Mouse (Mus musculus) lung, postnatal 0 days (tissue): ENCODE data around the gene 5730522E02Rik. TPM values are rescaled to one million over a fixed set of nuclear protein-coding genes. Genes with fewer than 3 reads are reported as not detected.

Experiments
- ATAC-seq: fragments of 200-750 bp; cut with Nextera tagmentation; 2 replicates; pipeline ENCODE4 v1.8.0; 2017; ENCODE audit warnings: moderate library complexity
- DNase-seq: peaks from one replicate; pipeline ENCODE4 v3.0.0-alpha.2; 2016; ENCODE audit warnings: low spot score
- H3K27ac ChIP-seq: fragments of 300-500 bp; sonication (generic); 2 replicates; pipeline ENCODE4 v1.5.1; 2014; ENCODE audit warnings: antibody characterized with exemption, mild to moderate bottlenecking, low read length, mixed read lengths
- H3K27me3 ChIP-seq: fragments of 300-500 bp; sonication (generic); replicated peaks from 2 replicates; pipeline ENCODE4 v1.6.1; 2014; ENCODE audit warnings: low read length, mixed read lengths; ENCODE audit not compliant: insufficient read depth
- H3K36me3 ChIP-seq: fragments of 300-500 bp; sonication (generic); 2 replicates; pipeline ENCODE4 v1.6.1; 2014; ENCODE audit warnings: low read length, mixed read lengths; ENCODE audit not compliant: insufficient read depth
- H3K4me1 ChIP-seq: fragments of 300-500 bp; sonication (generic); 2 replicates; pipeline ENCODE4 v1.6.1; 2014; ENCODE audit warnings: antibody characterized with exemption, low read depth, low read length, mixed read lengths; ENCODE audit not compliant: insufficient read depth
- H3K4me2 ChIP-seq: fragments of 300-500 bp; sonication (generic); replicated peaks from 2 replicates; pipeline ENCODE4 v1.6.1; 2014; ENCODE audit warnings: low read depth, mild to moderate bottlenecking, low read length, moderate library complexity, mixed read lengths
- H3K4me3 ChIP-seq: fragments of 300-500 bp; sonication (generic); 2 replicates; pipeline ENCODE4 v1.5.1; 2014; ENCODE audit warnings: low read depth, low read length
- H3K9ac ChIP-seq: fragments of 300-500 bp; sonication (generic); replicated peaks from 2 replicates; pipeline ENCODE4 v1.6.1; 2014; ENCODE audit warnings: low read depth, mild to moderate bottlenecking
- H3K9me3 ChIP-seq: fragments of 300-500 bp; sonication (generic); 2 replicates; pipeline ENCODE4 v1.6.1; 2016; ENCODE audit warnings: low read length, mixed read lengths
- CTCF ChIP-seq: IDR thresholded peaks from 2 replicates; pipeline ENCODE4 v1.5.1; 2016; ENCODE audit warnings: antibody characterized with exemption, mild to moderate bottlenecking
- EP300 ChIP-seq: IDR thresholded peaks from 2 replicates; pipeline ENCODE4 v1.6.1; 2016; ENCODE audit warnings: antibody characterized with exemption, mild to moderate bottlenecking, control low read depth
- WGBS: fragments of 180-500 bp; shearing (Covaris S2); extraction: QIAGEN DNeasy Blood & Tissue Kit; methylation state at CpG from one replicate; pipeline ENCODE4 v1.1.7; 2014; 5-methylcytosine and 5-hydroxymethylcytosine counted together
- polyA plus RNA-seq: library from polyadenylated mRNA; unstranded; fragments of >200 nt; fragmentation: Nextera tagmentation; extraction: Ambion mirVana; gene quantifications from 2 replicates; pipeline ENCODE4 v1.2.1, GENCODE M21; 2015

5730522E02Rik gene
- polyA plus RNA-seq, 1 experiment from 2014 or later = 0.42 TPM

DNA sequence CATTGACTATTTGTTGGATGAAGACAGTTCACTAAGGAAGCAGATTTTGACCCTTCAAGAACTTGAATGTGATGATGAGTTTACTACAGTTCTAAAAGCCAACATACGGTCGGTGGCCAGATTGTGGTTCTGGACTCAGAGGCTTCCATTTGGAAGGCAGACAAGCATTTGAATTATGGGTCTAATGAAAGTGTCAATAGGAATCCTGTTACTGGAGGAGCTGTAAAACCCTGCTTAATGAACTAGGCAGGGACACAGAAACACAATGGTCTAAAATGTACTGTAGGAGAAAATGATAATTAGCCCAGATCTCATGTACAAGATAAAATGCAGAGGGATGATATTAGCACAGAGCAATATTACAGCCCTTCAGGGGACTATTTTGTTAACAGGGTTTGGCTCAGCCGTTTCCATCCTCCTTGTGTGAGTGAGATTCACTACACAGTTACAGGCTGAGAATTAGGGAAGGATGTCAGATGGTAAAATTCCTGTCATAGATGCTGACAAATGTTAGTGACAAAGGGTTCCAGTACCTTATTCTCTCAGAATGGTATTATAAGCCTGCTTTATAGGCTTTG is 439.5 kb downstream of the 5730522E02Rik start:
- ATAC-seq = no peak
- H3K36me3 ChIP-seq = no peaks in the 10 kb centered on the region
- DNase-seq = no peak
- H3K4me2 ChIP-seq = no peak overlapping the region
- 86% methylated on average over 3 of the region's 3 CpGs for WGBS
- TF ChIP-seq CTCF (no peak), EP300 (no peak)
- no peaks in the 10 kb centered on the region for H3K9me3 ChIP-seq
- H3K4me3 ChIP-seq = no peak overlapping the region
- H3K9ac ChIP-seq = no peak overlapping the region
- no peaks in the 10 kb centered on the region for H3K4me1 ChIP-seq
- H3K27ac ChIP-seq = no peak overlapping the region
- no peaks in the 10 kb centered on the region for H3K27me3 ChIP-seq

GRCm38 (mm10) chr11:25767584-25768333 is 442.8 kb downstream of the 5730522E02Rik start:
- WGBS = 64% methylated on average over 5 of the region's 5 CpGs
- Histone ChIP-seq H3K27ac (no peak overlapping the region), H3K9ac (no peak overlapping the region), H3K4me3 (no peak overlapping the region), H3K9me3 (no peaks in the 10 kb centered on the region), H3K27me3 (no peaks in the 10 kb centered on the region), H3K4me1 (no peaks in the 10 kb centered on the region), H3K36me3 (no peaks in the 10 kb centered on the region), H3K4me2 (no peak overlapping the region)
- DNase-seq (no peak), ATAC-seq (no peak)
- no peak for TF ChIP-seq CTCF

DNA sequence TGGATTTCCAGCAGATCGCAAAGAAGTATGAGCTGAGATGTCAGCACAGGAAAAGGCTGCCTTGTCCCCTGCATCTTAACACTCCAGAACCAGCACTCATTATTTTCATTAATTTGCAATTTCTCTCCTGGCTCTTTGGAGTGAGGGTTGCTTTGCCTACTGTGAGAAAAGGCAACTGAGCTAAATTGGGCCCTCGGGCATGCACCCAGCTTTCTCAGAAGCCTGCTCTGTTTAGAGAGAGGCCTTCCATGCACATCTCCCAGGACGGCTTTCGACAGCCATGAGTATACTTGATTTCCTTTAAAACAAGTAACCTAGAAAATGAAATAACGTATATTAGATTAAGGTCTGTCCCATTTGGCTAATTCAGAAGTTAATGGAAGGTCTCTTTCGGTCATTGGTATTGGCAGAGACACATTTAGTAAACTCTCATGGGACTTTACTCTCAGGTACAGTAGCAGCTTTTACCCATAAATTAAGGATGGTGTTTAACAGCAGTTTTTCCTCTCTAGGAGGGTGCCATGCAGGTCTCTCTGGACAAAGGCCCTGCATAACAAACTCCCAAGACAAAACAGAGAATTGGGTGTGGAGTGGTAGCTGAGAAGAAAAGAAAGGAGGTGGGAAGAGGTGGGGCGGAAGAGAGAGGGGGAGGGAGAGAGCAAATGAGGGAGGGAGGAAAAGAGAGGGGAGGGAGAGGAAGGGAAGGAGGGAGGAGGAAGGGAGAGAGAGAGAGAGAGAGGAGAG is 457.2 kb downstream of the 5730522E02Rik start:
- ATAC-seq = no peak
- H3K36me3 ChIP-seq = no peaks in the 10 kb centered on the region
- H3K4me3 ChIP-seq = no peak overlapping the region
- no peaks in the 10 kb centered on the region for H3K4me1 ChIP-seq
- no peak overlapping the region for H3K27ac ChIP-seq
- no peak for DNase-seq
- H3K4me2 ChIP-seq = no peak overlapping the region
- TF ChIP-seq CTCF (no peak), EP300 (no peak)
- H3K9ac ChIP-seq = no peak overlapping the region
- H3K9me3 ChIP-seq = no peaks in the 10 kb centered on the region
- no peaks in the 10 kb centered on the region for H3K27me3 ChIP-seq
- WGBS = 82% methylated on average over 7 of the region's 7 CpGs

- no peak overlapping the region for H3K4me3 ChIP-seq
- ATAC-seq = no peak
- no peaks in the 10 kb centered on the region for H3K36me3 ChIP-seq
- H3K9ac ChIP-seq = no peak overlapping the region
- 84% methylated on average over 3 of the region's 3 CpGs for WGBS
- H3K27me3 ChIP-seq = no peaks in the 10 kb centered on the region
- no peaks in the 10 kb centered on the region for H3K9me3 ChIP-seq
- no peak for TF ChIP-seq EP300
- no peak for TF ChIP-seq CTCF
- no peak overlapping the region for H3K4me2 ChIP-seq
- no peak for DNase-seq
- H3K4me1 ChIP-seq = no peaks in the 10 kb centered on the region
- H3K27ac ChIP-seq = no peak overlapping the region
Measured at GRCm38 (mm10) chr11:25752418-25752817, 458.1 kb downstream of the 5730522E02Rik start.

DNA sequence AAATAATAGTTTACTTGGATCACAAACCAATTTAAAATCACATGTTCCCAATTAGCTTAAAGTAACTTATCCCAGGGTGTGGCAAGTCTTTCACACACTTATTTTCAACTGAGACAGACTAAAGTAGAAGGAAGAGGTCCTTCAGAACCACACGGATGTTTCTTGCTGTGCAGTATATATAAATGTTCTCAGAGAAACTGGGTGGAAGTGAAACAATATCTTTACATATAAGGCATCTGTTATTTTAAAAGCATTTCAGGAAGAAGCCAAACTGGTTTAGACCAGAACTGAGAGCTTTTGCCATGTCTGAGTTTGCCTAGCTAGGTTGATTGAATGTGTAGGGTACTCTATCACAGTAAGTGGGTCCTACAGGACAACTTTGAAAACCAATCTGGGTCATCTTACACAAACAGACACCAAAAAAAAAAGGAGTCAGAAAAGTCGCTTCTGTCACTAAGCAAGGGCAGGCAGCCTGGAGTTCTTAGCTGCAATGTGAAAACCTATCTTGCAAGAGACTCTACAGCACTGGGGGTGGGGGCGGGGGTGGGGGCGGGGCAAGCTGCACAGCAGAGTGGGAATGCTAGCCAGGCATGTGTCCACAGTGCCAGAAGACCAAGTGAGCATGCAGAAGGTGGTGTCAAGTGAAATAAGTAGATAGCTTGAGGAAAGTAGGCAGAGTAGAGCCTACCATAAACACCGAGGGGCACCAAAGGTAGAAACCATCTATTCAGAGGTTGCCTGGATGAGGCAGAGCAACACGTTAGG is 463.3 kb downstream of the 5730522E02Rik start:
- ATAC-seq (no peak), DNase-seq (no peak)
- WGBS = 32% methylated on average over 6 of the region's 6 CpGs
- H3K9me3 ChIP-seq = no peaks in the 10 kb centered on the region
- no peak overlapping the region for H3K4me2 ChIP-seq
- H3K9ac ChIP-seq = no peak overlapping the region
- no peak overlapping the region for H3K27ac ChIP-seq
- no peaks in the 10 kb centered on the region for H3K36me3 ChIP-seq
- H3K4me3 ChIP-seq = no peak overlapping the region
- no peaks in the 10 kb centered on the region for H3K4me1 ChIP-seq
- TF ChIP-seq EP300 (no peak), CTCF (no peak)
- no peaks in the 10 kb centered on the region for H3K27me3 ChIP-seq

GRCm38 (mm10) chr11:25743664-25744063 is 466.9 kb downstream of the 5730522E02Rik start:
- no peak for TF ChIP-seq CTCF
- Histone ChIP-seq H3K9ac (no peak overlapping the region), H3K4me1 (no peaks in the 10 kb centered on the region), H3K4me3 (no peak overlapping the region), H3K9me3 (no peaks in the 10 kb centered on the region), H3K27me3 (no peaks in the 10 kb centered on the region), H3K36me3 (no peaks in the 10 kb centered on the region), H3K27ac (no peak overlapping the region), H3K4me2 (no peak overlapping the region)
- WGBS = 89% methylated on average over 3 of the region's 3 CpGs
- DNase-seq = no peak
- ATAC-seq = no peak
